Mouse (Mus musculus) neural tube, embryonic 10.5 days (tissue): ENCODE measurements at regions not wholly inside any gene's neighbourhood (a gene's known extent, or its start where the extent isn't known, plus 50 kb on each side); places are given as distances from the start of the nearest gene placed in this dataset.

Experiments used
- DNase-seq: peaks from one replicate; pipeline ENCODE4 v3.0.0-alpha.2; 2017; ENCODE audit warnings: low spot score; ENCODE audit errors: extremely low spot score

DNA sequence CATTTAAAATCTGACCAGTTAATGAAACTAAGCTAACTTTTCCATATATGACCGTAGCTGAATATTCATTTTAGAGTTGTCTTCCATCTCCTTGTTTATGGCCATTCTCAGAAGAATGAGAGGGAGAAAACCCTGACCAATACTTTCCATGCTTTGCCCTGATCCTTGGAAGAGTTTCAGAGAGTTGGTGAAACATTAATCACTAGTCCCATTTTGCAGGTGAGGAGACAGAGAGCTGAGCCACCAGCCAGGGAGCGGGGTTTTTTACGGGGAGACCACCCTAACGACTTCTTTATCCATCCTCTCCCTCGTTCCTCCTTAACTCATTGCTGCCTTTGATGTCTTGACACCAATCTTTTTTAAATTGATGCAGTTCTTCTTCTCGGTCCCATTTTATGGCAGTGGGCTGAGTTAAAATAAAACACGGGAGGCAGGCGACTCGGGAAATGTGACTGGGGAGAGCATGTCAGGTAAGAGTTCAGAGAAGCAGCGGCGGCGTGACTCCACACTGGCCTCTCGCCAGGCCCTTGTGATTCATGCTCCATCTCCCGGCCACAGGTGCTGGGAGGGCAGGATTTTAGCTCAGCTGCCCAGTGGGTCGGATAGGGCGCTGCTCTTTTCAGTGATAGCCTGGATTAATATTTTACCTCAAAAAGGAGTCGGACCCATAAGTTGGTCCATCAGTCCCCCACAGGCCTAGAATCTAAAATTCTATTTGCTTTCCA lies 81.3 kb upstream of the Nrip1 start:
- peak; percentile 20 for DNase-seq

DNA sequence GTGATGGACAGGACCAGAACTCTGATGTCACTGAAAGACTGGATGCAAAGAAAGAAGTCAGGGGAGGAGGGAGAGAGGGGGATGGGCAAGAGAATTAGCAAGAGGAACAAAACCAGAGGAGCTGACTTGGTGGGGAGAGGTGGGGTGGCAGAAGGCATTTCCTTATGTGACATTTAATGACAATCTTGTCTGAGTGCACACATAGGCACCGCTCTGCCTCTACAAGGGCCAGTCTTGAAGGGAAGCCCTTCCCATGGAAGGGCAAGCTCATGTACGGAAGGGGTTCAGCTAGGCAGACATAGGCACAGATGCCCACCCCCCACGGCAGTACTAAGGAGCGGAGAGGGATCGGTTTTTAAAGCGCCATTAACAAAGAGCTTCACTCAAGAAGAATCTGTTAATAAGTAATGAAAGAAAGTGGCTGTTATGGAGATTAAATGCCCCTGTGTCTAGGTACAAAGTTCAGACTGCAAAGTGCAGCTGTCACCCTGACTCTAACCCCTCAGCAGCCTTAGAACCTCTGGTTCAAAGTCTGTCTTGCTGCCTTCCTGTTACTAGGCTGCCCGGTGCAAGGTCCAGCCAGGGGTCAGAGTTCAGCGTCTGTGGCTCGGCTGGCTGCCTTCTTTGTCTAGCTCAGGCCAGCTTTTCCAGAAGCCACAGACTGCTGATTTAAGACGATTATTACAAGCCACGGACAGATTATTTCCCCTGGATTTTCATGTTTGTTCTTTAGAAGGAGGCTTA lies 80.0 kb upstream of the Nrip1 start:
- DNase-seq: peak; percentile 71

DNA sequence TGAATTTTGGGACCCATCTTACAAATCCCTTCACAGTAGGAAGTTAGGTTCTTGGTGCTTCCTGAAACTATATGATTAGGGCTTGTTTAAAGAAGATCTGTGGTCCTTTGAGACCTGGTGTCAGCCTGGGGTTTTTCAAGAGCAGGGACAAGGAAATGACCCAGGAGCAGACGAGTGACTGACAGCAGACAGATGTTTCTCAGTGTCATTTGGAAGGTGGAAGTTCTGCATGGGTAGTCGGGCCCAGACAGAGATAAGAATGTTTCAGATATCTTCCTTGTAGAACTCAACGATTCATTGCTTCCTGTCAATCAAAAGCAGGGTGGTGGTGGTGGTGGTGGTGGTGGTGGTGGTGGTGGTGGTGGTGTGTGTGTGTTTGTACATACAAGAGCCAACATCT lies 75.1 kb upstream of the Nrip1 start:
- DNase-seq: no peak

DNA sequence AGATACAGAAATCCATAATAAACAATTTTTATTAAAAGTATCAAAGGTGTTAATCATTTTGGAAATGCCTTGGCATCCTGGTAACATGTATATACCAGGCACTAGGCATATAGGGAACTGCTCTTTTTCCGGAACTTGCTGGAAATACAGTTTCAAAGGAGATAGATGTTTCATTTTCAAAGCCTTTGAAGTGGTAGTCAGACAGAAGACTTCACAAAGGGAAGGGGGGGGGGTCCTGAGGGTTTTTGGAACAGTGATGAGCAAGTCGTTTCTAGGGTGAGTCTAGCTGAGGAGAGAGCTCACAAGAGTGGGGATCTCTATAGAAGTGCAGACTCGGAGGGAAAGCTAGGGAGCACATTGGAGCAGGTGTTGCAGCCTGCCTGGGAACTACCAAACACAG lies 73.4 kb upstream of the Nrip1 start:
- DNase-seq: no peak

DNA sequence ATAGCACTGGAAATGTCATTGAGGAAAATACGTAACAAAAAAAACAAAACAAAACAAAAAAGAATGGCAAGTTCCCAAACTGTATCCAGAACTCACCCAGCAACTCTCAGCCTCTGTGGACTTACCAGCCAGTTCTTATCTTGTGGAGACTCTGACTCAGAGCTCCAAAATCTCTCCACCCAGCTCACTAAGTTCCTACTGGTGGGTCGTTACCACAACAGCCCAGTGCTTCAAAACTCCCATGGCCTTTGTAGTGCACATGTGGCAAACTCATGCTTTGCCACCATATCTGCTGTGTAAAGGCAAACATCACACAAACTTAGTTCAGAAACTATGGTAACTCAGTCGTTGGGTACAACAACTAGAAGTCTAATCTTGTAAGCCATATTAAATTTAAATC lies 71.0 kb upstream of the Nrip1 start:
- DNase-seq: no peak

DNA sequence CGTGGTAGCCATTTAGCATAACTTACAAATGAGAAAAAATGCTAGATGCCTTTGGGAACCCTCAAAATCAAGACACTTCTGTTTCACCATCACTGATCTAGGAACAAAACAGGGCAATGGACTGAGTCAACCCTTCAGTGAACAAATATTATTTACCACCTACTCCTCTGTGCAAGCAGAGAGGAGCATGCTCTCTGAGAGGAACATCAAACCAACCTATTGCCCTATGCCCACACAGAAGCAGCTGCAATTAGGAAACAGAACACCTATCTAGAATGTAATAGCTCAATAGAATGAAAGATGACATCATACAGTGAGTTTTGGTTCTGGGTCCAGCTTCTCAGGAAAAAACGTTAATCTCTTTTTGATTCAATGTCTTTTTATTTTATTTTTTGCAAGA lies 69.0 kb upstream of the Nrip1 start:
- DNase-seq: no peak

DNA sequence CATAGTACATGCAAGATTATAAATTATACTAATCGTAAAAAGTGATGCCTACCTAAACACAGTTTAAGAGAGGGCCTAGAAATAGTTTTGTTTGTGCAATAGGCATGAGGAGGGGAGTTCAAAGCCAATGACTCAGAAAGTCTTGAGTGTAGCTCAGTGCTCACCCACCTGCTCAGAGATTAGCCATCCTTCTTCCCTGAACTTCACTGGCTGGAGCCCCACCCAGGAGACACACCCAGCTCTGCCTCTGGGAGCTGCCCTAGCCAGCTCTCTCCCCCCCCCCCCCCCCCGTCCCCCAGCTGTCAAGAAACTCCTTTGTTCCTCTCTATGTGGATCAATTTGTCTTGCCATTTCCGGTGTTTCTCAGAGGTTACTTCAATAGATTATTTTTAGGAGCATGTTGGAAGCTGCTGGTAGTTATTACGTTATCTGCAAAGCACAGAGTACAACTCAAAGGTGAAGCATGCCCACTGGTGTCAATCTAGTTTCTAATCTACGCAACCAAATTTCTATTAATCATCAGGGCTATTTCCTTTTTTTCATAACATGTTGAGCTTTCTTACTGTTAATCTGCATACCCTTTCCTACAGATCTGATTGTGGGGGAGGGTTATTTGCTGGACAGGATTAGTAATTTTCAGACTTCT lies 68.3 kb upstream of the Nrip1 start:
- DNase-seq: no peak

DNA sequence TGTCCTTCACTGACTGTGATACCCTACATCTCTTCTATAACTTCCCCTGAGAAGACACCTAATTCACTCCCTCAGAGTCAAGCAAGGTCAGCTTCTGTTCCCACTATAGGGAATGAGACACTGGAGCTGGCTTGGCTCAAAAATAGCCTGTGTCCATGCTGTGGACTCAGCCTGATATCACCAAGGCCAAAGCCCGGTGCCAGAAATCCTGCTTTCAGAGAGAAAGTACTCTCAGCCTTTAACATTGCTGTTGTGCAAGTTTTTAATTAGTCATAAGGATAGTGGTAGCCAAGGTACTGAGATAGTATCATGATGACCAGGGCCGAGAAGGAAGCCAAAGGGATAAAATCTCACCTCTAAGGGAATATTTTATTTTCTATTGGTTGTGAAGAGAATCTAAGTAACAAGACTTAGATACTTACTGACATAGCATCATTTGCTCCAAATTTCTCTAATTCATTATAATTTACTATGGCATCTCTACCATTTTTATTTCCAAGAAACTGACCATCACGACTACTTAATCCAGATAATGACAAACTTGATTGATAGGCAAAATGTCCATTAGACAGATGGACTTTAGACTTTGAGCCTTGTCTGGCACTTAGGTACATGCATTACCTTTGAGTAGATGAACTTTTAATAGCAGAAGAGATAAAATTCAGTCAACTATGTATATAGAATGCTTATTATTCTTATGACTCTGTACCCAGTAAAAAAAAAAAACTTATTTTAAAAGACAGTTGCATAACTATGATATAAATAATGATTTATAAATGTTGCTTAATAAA lies 64.7 kb upstream of the Nrip1 start:
- no peak for DNase-seq

DNA sequence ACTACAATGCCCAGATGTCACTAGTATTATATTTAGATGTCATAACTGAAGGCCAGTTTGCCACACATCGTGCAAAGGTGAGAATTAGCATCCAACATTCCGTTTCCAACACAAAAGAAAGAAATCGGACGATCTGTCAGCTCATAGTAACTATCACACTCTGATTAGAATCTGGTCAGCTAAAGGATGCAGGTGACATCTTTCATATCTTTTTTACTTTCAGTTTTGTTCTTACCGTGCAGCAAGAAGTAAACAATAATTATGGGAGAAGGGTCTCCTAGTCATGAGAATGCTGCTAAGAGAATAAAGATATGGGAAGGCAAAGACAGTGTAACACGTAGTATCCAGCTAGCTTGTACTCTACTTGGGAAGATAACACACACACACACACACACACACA lies 62.7 kb upstream of the Nrip1 start:
- DNase-seq: no peak

DNA sequence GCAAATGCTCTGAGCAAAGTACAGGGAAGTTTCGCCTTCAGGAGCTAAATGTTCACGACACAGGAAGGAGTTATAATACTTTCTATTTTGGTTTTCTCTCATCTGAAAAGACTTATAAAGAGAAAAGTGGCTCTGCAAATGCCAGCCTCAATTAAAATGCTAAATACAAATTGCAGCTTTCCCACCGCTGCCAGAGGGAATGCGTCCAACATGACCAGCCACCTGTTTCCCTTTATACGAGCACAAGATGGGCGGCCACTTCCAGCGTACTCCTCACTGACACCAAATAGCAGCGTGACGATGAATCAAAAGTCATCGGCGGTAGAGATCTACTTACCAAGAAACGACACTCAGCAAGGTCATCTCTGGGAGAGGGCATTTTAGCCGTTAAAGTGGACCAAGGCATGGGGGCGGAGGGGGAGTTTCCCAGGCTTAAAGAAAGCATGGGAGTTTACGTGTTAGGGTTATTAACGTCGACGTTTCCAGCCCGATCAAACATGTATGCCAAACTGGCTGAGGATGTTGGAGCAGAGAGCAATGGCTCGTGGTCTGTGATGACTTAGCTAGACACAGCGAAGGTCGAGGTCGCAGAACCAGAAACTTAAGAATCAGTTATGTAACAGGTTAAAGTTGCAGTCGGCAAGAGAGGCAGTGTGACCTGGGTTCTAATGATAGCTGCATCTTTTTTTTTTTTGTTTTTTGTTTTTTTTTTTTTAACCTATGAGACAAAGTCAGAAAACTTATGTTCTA lies 59.6 kb upstream of the Nrip1 start:
- DNase-seq: no peak

DNA sequence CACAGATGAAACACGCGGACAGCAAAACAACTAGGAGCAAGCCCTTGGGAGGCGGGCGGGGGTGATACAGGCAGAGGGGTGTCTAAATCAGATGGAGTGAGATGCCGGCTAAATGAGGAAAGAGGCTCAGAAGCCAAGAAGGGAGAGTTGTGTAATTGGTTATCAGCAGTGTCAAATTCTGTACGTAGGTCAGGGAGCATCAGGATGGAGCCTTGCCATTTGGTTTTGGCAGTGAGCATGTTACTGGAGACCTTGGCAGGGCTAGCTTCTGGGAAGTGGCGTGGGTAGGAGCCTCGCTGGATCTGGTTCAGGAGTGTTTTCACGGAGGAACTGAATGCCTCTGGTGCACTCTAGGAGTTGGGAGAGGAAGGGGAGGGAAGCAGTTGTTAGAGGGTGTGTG lies 58.7 kb upstream of the Nrip1 start:
- DNase-seq: no peak

DNA sequence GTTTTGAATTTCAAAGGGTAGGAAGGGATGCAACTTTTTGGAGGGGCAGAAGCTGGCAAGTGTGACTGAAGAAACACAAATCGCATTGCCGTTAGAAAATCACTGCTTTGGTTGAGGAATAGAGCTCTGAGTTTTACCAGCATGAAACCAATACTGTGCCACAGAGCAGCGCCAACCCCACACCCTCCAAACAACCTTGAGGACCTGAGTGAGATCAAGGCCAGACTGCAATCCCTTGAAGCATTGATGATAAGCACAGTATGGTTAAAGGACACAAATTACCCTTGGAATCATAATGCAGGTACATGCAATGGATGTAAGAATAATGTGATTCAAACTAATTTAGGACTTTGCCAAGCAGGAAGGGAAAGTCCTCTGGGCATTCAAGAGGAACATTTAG lies 55.5 kb upstream of the Nrip1 start:
- no peak for DNase-seq

DNA sequence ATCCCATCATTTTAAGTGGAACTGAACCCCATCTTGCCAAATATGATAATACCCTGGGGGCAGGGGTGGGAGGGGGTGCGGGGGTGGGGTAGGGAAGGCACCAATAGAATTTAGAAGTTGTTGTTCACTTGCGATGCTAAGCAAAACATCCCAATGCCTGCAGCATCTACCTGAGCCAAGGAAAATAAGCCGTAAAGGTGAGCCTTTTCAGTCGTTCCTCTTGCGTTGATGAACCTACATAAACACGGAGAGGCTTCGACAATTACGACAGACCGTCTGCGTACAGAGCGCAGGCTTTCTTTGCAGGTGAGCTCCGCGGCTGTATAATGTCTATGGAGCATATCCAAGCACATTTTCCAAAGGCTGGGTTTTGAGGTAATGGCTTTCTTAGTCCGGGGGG lies 50.3 kb upstream of the Nrip1 start:
- no peak for DNase-seq
